Mouse (Mus musculus) bone marrow macrophage, adult 2 months (primary cell): ENCODE data around the gene Arf4.
"Not testable (repeated sequence)": the region's sequence is repeated elsewhere in the genome, so short reads cannot be mapped to it uniquely, and the experiment has no call there.

Experiments used
- CTCF ChIP-seq: IDR thresholded peaks from 2 replicates; pipeline ENCODE4 v1.5.1; 2012; ENCODE audit warnings: low read depth, mild to moderate bottlenecking, low read length, moderate library complexity
- POLR2A ChIP-seq: IDR thresholded peaks from 2 replicates; pipeline ENCODE4 v1.6.1; 2012; ENCODE audit warnings: mild to moderate bottlenecking, low read depth, low read length, borderline replicate concordance

GRCm38 (mm10) chr14:26705246-26705645, 67.4 kb downstream of the Arf4 start:
- TF ChIP-seq CTCF, POLR2A: not testable (repeated sequence)
